Mouse (Mus musculus) testis, adult 2 months (tissue): ENCODE results near the gene Synrg. TPM values are rescaled to one million over a fixed set of nuclear protein-coding genes. Genes with fewer than 3 reads are reported as not detected.

ENCODE experiments used
- H3K27ac ChIP-seq: fragments of 200-500 bp; 2 replicates; pipeline ENCODE4 v1.5.1; 2012; ENCODE audit warnings: low read depth, low read length; ENCODE audit not compliant: control insufficient read depth, insufficient read depth
- H3K27me3 ChIP-seq: fragments of 200-500 bp; 2 replicates; pipeline ENCODE4 v1.6.1; 2012; ENCODE audit warnings: mild to moderate bottlenecking, low read length, moderate library complexity; ENCODE audit not compliant: control insufficient read depth, insufficient read depth
- H3K36me3 ChIP-seq: fragments of 200-500 bp; 2 replicates; pipeline ENCODE4 v1.6.1; 2012; ENCODE audit warnings: mild to moderate bottlenecking, low read length; ENCODE audit not compliant: control insufficient read depth, insufficient read depth
- H3K4me1 ChIP-seq: fragments of 200-500 bp; 2 replicates; pipeline ENCODE4 v1.6.1; 2012; ENCODE audit warnings: low read length; ENCODE audit not compliant: control insufficient read depth, insufficient read depth
- H3K4me3 ChIP-seq: fragments of 200-500 bp; 2 replicates; pipeline ENCODE4 v1.5.1; 2012; ENCODE audit warnings: low read depth, mild to moderate bottlenecking, low read length, moderate library complexity, mixed read lengths; ENCODE audit not compliant: control insufficient read depth
- CTCF ChIP-seq: fragments of 200-500 bp; IDR thresholded peaks from 2 replicates; pipeline ENCODE4 v1.5.1; 2012; ENCODE audit warnings: low read depth, mild to moderate bottlenecking, inconsistent platforms, low read length, moderate library complexity; ENCODE audit not compliant: control insufficient read depth, insufficient read depth, insufficient replicate concordance
- POLR2A ChIP-seq: fragments of 200-500 bp; IDR thresholded peaks from 2 replicates; pipeline ENCODE4 v1.6.1; 2012; ENCODE audit warnings: low read depth, mild to moderate bottlenecking, inconsistent platforms, low read length, moderate library complexity; ENCODE audit not compliant: control insufficient read depth
- polyA plus RNA-seq: library from polyadenylated mRNA; depleted of rRNA; stranded (reverse); fragments of >200 nt; gene quantifications from 2 replicates; pipeline ENCODE4 v1.2.3, GENCODE M21; 2012

Synrg gene
- polyA plus RNA-seq, 1 experiment: 33.0 TPM

DNA sequence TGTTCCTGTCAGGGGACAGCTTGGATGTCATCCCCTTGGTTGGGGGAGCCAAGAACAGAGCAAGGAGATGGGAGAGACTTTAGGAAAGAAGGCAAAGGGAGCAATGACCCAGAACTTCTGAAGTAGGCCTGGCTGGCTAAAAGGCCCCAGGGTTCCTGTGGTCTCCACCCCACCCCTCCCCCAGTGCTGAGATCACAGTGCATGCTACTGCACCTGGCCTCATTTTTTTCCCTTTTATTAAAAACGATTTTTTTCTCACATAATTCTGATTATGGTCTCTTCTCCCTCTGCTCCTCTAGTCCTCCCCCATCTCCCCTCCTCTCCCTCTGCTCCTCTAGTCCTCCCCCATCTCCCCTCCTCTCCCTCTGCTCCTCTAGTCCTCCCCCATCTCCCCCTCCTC, 80.8 kb downstream of the Synrg start:
- H3K27me3 ChIP-seq: no peaks in the 10 kb centered on the region
- H3K4me1 ChIP-seq: no peaks in the 10 kb centered on the region
- no peak overlapping the region for H3K27ac ChIP-seq
- H3K4me3 ChIP-seq: no peak overlapping the region
- no peak for TF ChIP-seq CTCF
- TF ChIP-seq POLR2A: no peak
- H3K36me3 ChIP-seq: no peaks in the 10 kb centered on the region; the same call in none of the 2 replicates

GRCm38 (mm10) chr11:84047270-84047669, 83.0 kb downstream of the Synrg start:
- no peak for TF ChIP-seq CTCF
- TF ChIP-seq POLR2A: no peak
- H3K27ac ChIP-seq: no peak overlapping the region
- no peaks in the 10 kb centered on the region for H3K36me3 ChIP-seq
- H3K27me3 ChIP-seq: no peaks in the 10 kb centered on the region
- no peak overlapping the region for H3K4me3 ChIP-seq
- H3K4me1 ChIP-seq: no peaks in the 10 kb centered on the region

DNA sequence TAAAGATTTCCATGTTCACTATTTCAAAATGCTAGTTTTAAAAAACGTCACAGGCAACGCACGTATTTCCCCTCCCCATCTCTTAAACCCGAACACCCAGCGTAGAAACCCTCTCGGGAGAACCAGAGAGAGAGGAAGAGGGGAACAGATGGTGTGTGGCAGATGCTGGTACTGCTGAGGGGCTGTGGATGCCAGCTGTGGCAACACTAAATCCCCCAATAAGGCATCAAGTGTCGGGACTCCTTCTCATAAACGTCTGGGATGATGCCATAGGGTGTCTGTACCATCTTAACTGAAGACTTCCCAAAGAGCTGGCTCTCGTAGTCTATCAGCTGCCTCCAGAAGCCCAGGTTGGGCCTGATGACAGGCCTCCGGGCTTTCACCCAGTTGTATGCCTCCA, 84.2 kb downstream of the Synrg start:
- no peaks in the 10 kb centered on the region for H3K36me3 ChIP-seq
- H3K27me3 ChIP-seq: no peaks in the 10 kb centered on the region
- no peak overlapping the region for H3K27ac ChIP-seq
- TF ChIP-seq POLR2A: no peak
- TF ChIP-seq CTCF: no peak
- no peak overlapping the region for H3K4me3 ChIP-seq
- no peaks in the 10 kb centered on the region for H3K4me1 ChIP-seq

GRCm38 (mm10) chr11:84053055-84053454, 88.8 kb downstream of the Synrg start:
- Histone ChIP-seq H3K4me1 (no peaks in the 10 kb centered on the region), H3K36me3 (no peaks in the 10 kb centered on the region), H3K4me3 (no peak overlapping the region), H3K27me3 (no peaks in the 10 kb centered on the region), H3K27ac (no peak overlapping the region)
- TF ChIP-seq CTCF: no peak
- TF ChIP-seq POLR2A: no peak

DNA sequence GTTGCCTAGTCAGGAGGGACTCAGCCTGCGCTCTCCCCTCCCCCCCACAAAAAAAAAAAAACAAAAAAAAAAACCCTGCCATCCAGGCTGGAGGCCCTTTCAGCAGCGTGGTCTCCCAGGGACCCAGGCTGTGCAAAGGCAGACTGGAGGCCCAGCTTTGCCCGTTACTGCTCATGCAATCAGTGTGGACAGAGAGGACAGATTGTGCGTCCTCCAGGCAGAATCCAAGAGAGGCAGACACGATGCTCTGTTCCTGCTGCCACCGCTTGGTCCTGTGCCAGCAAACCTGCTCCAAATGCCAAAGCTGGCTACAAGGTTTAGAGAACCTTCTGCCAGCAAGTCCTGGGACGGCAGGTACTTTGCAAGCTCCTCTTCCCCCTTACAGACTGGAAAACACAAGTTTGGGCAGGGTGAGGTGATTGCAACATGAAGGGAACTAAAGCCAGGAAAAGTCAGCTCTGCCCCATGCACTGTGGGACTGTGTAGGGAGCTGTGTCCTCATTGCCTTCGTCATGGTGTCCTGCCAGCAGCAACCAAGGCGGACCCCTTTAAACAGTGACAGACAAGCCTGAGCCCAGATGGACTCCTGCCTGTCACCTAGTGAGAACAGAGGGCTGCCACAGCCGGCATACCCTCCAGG, 89.4 kb downstream of the Synrg start:
- H3K4me1 ChIP-seq: no peaks in the 10 kb centered on the region
- no peak overlapping the region for H3K27ac ChIP-seq
- H3K4me3 ChIP-seq: no peak overlapping the region
- no peaks in the 10 kb centered on the region for H3K27me3 ChIP-seq
- no peak for TF ChIP-seq POLR2A
- no peak for TF ChIP-seq CTCF
- H3K36me3 ChIP-seq: no peaks in the 10 kb centered on the region

DNA sequence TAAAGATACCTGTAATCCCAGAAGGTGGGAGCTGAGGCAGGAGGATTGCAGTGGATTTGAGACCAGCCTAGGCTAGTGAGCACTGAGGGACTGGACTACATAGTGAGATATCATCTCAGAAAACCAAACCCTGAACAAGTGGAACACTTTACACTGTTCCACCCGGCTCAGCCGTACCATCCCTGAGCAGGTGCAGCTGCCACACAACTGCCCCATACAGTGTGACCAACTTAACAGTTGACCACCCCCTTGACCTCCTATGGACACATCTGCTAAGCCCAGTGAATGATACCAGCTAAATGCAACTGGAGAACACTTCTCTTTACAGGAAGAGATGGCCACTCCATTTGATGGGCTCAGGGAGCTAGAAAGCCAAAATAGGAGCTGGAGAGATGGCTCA, 93.2 kb downstream of the Synrg start:
- H3K27me3 ChIP-seq: no peaks in the 10 kb centered on the region
- no peaks in the 10 kb centered on the region for H3K4me1 ChIP-seq
- no peak overlapping the region for H3K4me3 ChIP-seq
- no peak overlapping the region for H3K27ac ChIP-seq
- no peaks in the 10 kb centered on the region for H3K36me3 ChIP-seq
- TF ChIP-seq POLR2A (no peak), CTCF (no peak)

GRCm38 (mm10) chr11:84059784-84060183, 95.6 kb downstream of the Synrg start:
- Histone ChIP-seq H3K4me1 (no peaks in the 10 kb centered on the region), H3K4me3 (no peak overlapping the region), H3K27ac (no peak overlapping the region), H3K36me3 (no peaks in the 10 kb centered on the region), H3K27me3 (no peaks in the 10 kb centered on the region)
- TF ChIP-seq CTCF (no peak), POLR2A (no peak)
